Mouse (Mus musculus) midbrain, embryonic 11.5 days (tissue): Measurements from ENCODE around the gene Tnpo3. TPM values are rescaled to one million over a fixed set of nuclear protein-coding genes. Genes with fewer than 3 reads are reported as not detected.

Source experiments
- ATAC-seq: fragments of 200-750 bp; cut with Nextera tagmentation; 2 replicates; pipeline ENCODE4 v1.8.0; 2017; ENCODE audit warnings: moderate TSS enrichment, moderate library complexity; ENCODE audit not compliant: low FRiP score
- DNase-seq: peaks from one replicate; pipeline ENCODE4 v3.0.0; 2015; ENCODE audit warnings: low spot score; ENCODE audit errors: missing footprints
- H3K27ac ChIP-seq: fragments of 300-500 bp; sonication (generic); 2 replicates; pipeline ENCODE4 v1.5.1; 2014; ENCODE audit warnings: low read depth, low read length
- H3K27me3 ChIP-seq: fragments of 300-500 bp; sonication (generic); 2 replicates; pipeline ENCODE4 v1.6.1; 2014; ENCODE audit warnings: mild to moderate bottlenecking, low read length, moderate library complexity, mixed read lengths; ENCODE audit not compliant: control insufficient read depth, insufficient read depth
- H3K36me3 ChIP-seq: fragments of 300-500 bp; sonication (generic); 2 replicates; pipeline ENCODE4 v1.6.1; 2014; ENCODE audit warnings: mild to moderate bottlenecking, low read length, moderate library complexity, mixed read lengths; ENCODE audit not compliant: control insufficient read depth, insufficient read depth
- H3K4me1 ChIP-seq: fragments of 300-500 bp; sonication (generic); 2 replicates; pipeline ENCODE4 v1.6.1; 2014; ENCODE audit warnings: low read length; ENCODE audit not compliant: control insufficient read depth, insufficient read depth
- H3K4me2 ChIP-seq: fragments of 300-500 bp; sonication (generic); 2 replicates; pipeline ENCODE4 v1.6.1; 2014; ENCODE audit warnings: mild to moderate bottlenecking, moderate library complexity
- H3K4me3 ChIP-seq: fragments of 300-500 bp; sonication (generic); 2 replicates; pipeline ENCODE4 v1.5.1; 2014; ENCODE audit warnings: low read depth, low read length
- H3K9ac ChIP-seq: fragments of 300-500 bp; sonication (generic); 2 replicates; pipeline ENCODE4 v1.6.1; 2014; ENCODE audit warnings: low read length
- H3K9me3 ChIP-seq: fragments of 300-500 bp; sonication (generic); 2 replicates; pipeline ENCODE4 v1.6.1; 2016; ENCODE audit warnings: low read length; ENCODE audit not compliant: control insufficient read depth
- WGBS: fragments of 180-500 bp; shearing (Covaris S2); extraction: QIAGEN DNeasy Blood & Tissue Kit; methylation state at CpG from one replicate; pipeline ENCODE4 v1.1.7; 2014; 5-methylcytosine and 5-hydroxymethylcytosine counted together
- polyA plus RNA-seq: library from polyadenylated mRNA; unstranded; fragments of >200 nt; fragmentation: Nextera tagmentation; extraction: Ambion mirVana; gene quantifications from 2 replicates; pipeline ENCODE4 v1.2.1, GENCODE M21; 2014

Gene Tnpo3
- polyA plus RNA-seq, 1 experiment from 2014 or later: 120 TPM

DNA sequence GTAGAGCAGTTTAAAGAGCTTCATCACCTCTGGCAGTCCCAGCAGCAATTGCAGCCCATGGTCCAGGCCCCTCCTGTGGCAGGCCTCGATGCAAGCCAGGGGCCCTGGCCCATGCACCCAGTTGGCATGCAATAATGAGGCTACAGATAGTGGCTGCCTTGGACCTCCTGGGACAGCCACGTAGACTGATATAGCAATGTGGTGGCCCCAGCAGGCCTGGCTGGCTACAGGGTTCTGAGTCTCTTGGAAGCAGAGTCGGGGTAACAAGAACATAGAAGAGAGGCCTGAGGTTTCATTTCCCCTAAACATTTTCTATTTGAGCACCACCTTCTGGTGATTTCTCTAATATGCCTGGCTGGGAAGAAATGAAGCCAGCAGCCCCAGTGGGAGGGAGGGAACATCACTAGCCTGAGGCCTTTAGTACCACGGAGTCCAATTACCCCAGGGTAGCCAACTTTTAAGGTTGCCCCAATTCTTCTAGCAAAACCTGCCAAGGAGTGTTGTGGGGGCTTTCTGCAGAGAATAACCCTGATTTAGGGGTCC lies 73.0 kb downstream of the Tnpo3 start:
- H3K4me1 ChIP-seq: no peaks in the 10 kb centered on the region
- DNase-seq (no peak), ATAC-seq (no peak)
- no peak overlapping the region for H3K4me2 ChIP-seq
- 80% methylated on average over 4 of the region's 4 CpGs for WGBS
- no peak overlapping the region for H3K27ac ChIP-seq
- H3K9ac ChIP-seq: no peak overlapping the region
- no peaks in the 10 kb centered on the region for H3K27me3 ChIP-seq
- 0 out of 2 replicates have a peak, but pooled peaks cover 2% of the 10 kb centered on the region for H3K36me3 ChIP-seq
- no peak overlapping the region for H3K4me3 ChIP-seq
- no peaks in the 10 kb centered on the region for H3K9me3 ChIP-seq

DNA sequence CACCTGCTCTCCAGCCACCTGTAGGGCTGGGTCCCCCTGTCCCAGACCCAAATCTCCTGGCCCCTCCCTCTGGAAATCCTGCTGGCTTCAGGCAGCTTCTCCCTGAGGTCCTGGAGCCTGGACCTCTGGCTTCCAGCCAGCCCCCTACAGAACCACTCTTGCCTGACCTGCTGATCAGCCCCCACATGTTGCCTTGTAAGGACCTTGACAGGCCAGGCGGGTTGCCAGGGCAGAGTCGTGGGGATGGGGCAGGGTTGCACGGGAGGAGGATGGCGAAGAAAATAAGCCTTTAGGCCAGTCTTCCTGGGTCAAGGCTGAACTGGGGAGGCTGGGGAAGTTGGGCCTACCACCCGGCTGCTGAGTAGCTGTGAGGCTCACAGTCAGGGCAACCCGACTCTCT lies 74.4 kb downstream of the Tnpo3 start:
- H3K9ac ChIP-seq: no peak overlapping the region
- no peak overlapping the region for H3K4me3 ChIP-seq
- ATAC-seq (no peak), DNase-seq (no peak)
- H3K4me2 ChIP-seq: no peak overlapping the region
- no peaks in the 10 kb centered on the region for H3K4me1 ChIP-seq
- peaks cover 4% of the 10 kb centered on the region; the same call in 1 of the 2 replicates for H3K27me3 ChIP-seq
- WGBS: 72% methylated on average over 6 of the region's 6 CpGs
- H3K9me3 ChIP-seq: no peaks in the 10 kb centered on the region
- no peak overlapping the region for H3K27ac ChIP-seq
- 0 out of 2 replicates have a peak, but pooled peaks cover 2% of the 10 kb centered on the region for H3K36me3 ChIP-seq

DNA sequence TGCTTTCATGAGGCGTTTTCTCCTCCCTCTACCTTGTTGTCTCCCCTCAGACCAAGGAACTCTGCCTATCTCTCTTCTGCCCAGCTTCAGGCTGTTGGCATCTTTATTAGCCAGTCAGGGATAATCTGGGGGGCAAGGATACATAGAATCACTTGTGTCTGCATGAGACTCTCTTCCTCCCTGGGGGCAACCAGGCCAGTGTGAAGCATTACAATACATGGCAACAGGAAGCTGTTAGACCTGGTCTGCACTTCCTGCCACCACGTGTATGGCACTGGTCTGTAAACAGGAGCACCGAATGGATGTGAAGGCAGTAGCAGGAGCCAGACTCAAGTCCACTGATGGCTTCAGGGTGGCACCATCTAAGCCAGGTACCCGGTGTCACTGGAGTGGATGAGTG lies 79.6 kb downstream of the Tnpo3 start:
- ATAC-seq (no peak), DNase-seq (no peak)
- Histone ChIP-seq H3K4me2 (no peak overlapping the region), H3K27me3 (peaks cover 42% of the 10 kb centered on the region), H3K36me3 (no peaks in the 10 kb centered on the region), H3K9ac (no peak overlapping the region), H3K9me3 (no peaks in the 10 kb centered on the region), H3K27ac (no peak overlapping the region), H3K4me1 (peaks cover 13% of the 10 kb centered on the region), H3K4me3 (no peak overlapping the region)
- 63% methylated on average over 4 of the region's 4 CpGs for WGBS

DNA sequence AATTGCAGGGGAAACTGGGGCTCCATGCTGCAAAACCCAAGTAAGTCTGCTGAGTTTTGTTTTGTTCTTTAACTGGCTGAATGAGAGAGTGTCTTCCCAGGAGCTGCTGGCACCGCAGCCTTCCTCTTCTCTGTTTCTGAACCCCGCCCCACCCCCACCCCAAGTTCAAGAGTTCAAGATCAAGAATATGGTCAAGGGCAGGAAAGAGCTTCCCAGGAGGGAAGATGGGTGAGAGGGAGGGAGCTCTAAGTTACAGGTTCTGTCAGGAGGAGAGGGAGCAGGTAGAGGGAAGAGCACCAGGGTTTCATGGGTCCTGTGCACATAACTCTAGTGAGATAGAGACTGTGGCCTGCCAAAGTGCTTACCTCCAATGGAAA lies 80.3 kb downstream of the Tnpo3 start:
- H3K9ac ChIP-seq: no peak overlapping the region
- no peak overlapping the region for H3K27ac ChIP-seq
- H3K9me3 ChIP-seq: no peaks in the 10 kb centered on the region
- no peaks in the 10 kb centered on the region for H3K36me3 ChIP-seq
- 32% methylated on average over 2 of the region's 2 CpGs for WGBS
- DNase-seq (no peak), ATAC-seq (no peak)
- no peak overlapping the region for H3K4me2 ChIP-seq
- H3K27me3 ChIP-seq: peaks cover 42% of the 10 kb centered on the region
- H3K4me3 ChIP-seq: no peak overlapping the region
- H3K4me1 ChIP-seq: peaks cover 13% of the 10 kb centered on the region

DNA sequence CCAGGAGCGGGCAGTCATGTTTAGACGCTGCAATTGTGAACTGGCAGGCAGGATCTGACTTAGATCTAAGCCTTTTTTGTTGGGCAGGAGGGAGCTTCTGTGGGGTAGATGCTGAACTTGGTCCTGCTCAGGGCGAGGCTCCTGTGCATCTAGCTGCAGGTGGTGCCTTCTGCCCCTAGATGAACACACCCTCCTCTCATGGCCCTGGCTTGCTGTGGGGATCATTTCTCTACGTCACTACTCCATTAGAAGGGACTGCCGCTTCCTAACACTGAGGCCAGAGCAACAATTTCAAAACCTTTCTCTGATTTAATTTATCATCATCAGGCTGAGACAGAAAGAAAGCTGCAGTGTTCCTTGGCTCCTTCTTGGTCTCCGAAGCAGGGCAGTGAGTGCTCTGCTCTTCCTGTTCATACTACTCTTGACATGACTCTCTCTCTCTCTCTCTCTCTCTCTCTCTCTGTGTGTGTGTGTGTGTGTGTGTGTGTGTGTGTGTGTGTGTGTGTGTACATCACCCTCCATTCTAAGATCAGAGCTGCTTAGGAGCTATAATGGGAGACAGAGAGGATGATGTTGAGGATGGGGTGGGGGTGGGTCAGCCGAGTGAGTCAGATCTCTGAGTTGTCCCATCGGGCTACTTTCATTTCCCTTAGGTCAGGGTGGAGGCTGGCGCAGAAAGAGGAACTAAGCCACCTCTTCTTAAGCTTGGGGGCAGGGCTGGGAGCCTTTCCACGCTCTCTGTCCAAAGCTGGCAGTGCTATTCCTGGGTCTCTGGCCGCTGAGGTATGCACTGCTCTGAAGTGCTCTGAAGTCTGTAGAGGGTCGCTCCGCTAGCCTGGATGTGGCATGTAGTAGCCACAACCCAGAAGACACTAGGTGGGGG lies 80.9 kb downstream of the Tnpo3 start:
- Histone ChIP-seq H3K36me3 (no peaks in the 10 kb centered on the region), H3K9me3 (no peaks in the 10 kb centered on the region), H3K9ac (no peak overlapping the region), H3K4me3 (no peak overlapping the region), H3K4me2 (no peak overlapping the region), H3K27me3 (peaks cover 42% of the 10 kb centered on the region), H3K4me1 (peaks cover 13% of the 10 kb centered on the region), H3K27ac (no peak overlapping the region)
- WGBS: 31% methylated on average over 13 of the region's 13 CpGs
- no peak for ATAC-seq
- no peak for DNase-seq

DNA sequence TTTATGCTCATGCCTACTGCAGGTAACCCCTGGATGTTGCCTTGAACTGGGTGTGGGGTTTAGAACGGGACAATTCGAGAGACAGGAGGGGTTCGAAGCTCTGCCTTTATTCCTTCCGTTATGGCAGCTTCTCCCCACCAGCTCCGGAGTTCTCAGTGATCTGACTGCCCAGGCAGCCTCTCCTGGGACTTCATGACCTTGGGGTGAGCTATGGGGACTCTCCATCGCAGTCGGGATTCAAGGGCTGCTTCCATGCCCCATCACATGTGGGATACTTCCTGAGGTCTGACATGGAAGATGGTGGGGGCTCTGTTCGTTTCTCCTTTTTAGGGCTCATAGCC lies 81.6 kb downstream of the Tnpo3 start:
- no peak overlapping the region for H3K4me2 ChIP-seq
- no peak overlapping the region for H3K27ac ChIP-seq
- H3K27me3 ChIP-seq: peaks cover 42% of the 10 kb centered on the region
- H3K9me3 ChIP-seq: no peaks in the 10 kb centered on the region
- H3K4me1 ChIP-seq: peaks cover 13% of the 10 kb centered on the region
- 17% methylated on average over 8 of the region's 8 CpGs for WGBS
- no peak overlapping the region for H3K4me3 ChIP-seq
- DNase-seq (no peak), ATAC-seq (no peak)
- no peak overlapping the region for H3K9ac ChIP-seq
- H3K36me3 ChIP-seq: no peaks in the 10 kb centered on the region

DNA sequence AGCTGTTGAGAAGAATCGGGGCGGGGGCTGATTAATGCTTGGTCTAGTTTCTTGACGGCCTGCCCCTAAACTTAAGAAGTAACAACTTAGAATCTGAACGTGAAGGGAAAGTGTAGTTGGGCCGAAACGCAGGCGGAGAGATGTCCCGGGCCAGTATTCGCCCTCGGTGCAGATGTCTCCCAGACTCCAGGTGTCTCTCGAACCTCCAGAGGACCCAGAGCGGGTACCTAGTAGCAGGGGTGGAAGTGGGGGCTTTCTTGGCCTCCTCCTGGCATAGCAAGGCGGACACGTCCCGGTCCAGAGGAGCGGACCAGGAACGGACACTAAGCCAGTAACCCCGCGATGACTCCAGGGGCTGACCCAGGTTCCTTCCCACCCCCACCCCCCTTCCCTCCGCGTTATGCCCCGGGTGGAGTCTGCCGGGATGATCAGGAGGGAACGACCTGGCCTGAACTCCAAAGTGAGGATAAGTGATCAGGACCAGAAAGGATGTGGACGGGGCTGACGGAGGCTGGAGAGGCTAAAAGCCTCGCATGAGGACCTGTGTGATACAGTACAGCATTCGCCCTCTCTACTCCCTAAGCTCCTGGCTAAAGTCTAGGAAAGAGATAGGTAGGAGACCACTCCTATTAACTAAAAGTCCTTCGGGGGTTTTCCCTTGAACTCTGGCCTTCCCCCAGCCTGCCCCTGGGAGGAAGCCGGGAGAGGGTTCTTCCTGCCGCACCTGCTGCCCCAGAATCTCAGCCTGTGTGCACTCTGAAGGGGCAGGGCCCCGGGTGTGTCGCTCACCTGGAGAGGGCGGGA lies 82.1 kb downstream of the Tnpo3 start:
- ATAC-seq (no peak), DNase-seq (peak; percentile 96)
- no peak overlapping the region for H3K9ac ChIP-seq
- H3K4me3 ChIP-seq: peak overlapping the region; percentile 43
- H3K4me2 ChIP-seq: peak overlapping the region; percentile 75
- H3K9me3 ChIP-seq: no peaks in the 10 kb centered on the region
- H3K27me3 ChIP-seq: peaks cover 42% of the 10 kb centered on the region
- no peak overlapping the region for H3K27ac ChIP-seq
- 4% methylated on average over 34 of the region's 34 CpGs for WGBS
- H3K36me3 ChIP-seq: no peaks in the 10 kb centered on the region
- peaks cover 13% of the 10 kb centered on the region for H3K4me1 ChIP-seq

DNA sequence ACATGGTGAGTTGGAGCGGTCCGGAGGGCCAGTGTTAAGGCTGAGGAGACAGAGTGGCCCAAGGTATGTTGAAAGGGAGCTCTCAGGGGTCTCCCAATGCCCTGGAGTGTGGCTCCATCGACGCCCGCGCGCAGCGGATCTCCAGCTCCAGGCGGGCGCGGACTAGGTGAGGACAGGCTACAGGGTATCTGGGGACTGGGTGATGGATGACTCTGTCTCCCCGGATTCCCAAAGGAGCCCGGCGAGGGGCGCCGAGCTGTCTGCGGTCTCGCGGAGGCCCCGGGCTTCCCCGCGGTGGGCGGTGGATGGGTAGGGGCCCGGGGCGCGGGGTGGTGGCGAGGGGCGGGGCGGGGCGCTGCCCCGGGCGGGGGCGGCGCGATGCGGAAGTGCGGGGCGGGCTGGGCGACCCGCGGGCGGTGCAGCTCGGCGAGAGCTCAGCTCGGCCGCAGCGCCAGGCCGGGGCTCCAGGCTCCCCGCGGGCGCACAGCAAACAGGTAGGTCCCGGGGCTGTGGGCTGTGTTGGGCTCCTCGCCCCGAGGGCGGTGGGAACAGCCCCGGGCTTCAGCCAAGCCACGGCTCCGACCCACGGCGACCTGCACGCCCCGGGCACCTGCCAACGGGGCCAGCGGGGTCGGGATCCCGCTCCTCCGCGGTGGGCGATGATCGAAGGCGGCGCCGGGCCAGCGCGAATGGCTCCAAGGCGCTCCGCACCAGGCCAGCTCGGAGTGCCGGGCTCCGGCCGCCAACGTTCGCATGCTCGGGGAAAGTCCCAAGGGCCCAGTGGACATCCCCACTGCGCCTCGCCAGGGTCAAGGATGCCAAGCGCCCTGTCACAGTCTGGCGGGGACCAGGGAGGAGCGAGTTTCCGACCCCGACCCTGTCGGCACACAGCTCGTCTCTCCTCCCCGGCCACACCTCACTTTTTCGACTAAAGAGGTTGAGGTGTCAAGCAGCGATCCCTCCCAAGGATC lies 83.1 kb downstream of the Tnpo3 start, which contains the start of gene Irf5:
Gene Irf5, plus strand, starts transcription at position 345 of the 971 bp plus-strand sequence.
- Histone ChIP-seq H3K4me2 (peak within 1 kb of the TSS; percentile 75), H3K9me3 (no peaks in the 10 kb centered on the region), H3K27me3 (peaks cover 42% of the 10 kb centered on the region), H3K27ac (no peak within 1 kb of the TSS), H3K36me3 (no peaks in the 10 kb centered on the region), H3K4me1 (peaks cover 13% of the 10 kb centered on the region), H3K9ac (peak within 1 kb of the TSS; percentile 46), H3K4me3 (peak within 1 kb of the TSS; percentile 43)
- ATAC-seq: peak; percentile 59
- 1% methylated on average over 71 of the region's 96 CpGs for WGBS
- peak; percentile 92 for DNase-seq
